Mouse (Mus musculus) stomach, embryonic 14.5 days (tissue): ENCODE results near the gene Vsnl1. TPM values are rescaled to one million over a fixed set of nuclear protein-coding genes. Genes with fewer than 3 reads are reported as not detected.

Experiments used
- ATAC-seq: fragments of 200-750 bp; cut with Nextera tagmentation; 2 replicates; pipeline ENCODE4 v1.8.0; 2017; ENCODE audit warnings: low read depth, moderate TSS enrichment; ENCODE audit not compliant: insufficient number of reproducible peaks, insufficient read depth, low FRiP score
- H3K27ac ChIP-seq: fragments of 300-500 bp; sonication (generic); 2 replicates; pipeline ENCODE4 v1.5.1; 2014; ENCODE audit warnings: mild to moderate bottlenecking, low read length, moderate library complexity, mixed read lengths
- H3K27me3 ChIP-seq: fragments of 300-500 bp; sonication (generic); 2 replicates; pipeline ENCODE4 v1.6.1; 2014; ENCODE audit warnings: low read length, control low read depth, mixed read lengths; ENCODE audit not compliant: control insufficient read depth, insufficient read depth
- H3K36me3 ChIP-seq: fragments of 300-500 bp; sonication (generic); 2 replicates; pipeline ENCODE4 v1.6.1; 2014; ENCODE audit warnings: mild to moderate bottlenecking, control low read depth, low read length, moderate library complexity, mixed read lengths; ENCODE audit not compliant: control insufficient read depth, insufficient read depth
- H3K4me1 ChIP-seq: fragments of 300-500 bp; sonication (generic); 2 replicates; pipeline ENCODE4 v1.6.1; 2014; ENCODE audit warnings: low read length, control low read depth, mixed read lengths; ENCODE audit not compliant: control insufficient read depth, insufficient read depth
- H3K4me2 ChIP-seq: fragments of 300-500 bp; sonication (generic); replicated peaks from 2 replicates; pipeline ENCODE4 v1.6.1; 2014; ENCODE audit warnings: low read depth, low read length, control low read depth
- H3K4me3 ChIP-seq: fragments of 300-500 bp; sonication (generic); 2 replicates; pipeline ENCODE4 v1.5.1; 2014; ENCODE audit warnings: low read depth, low read length, control low read depth
- H3K9ac ChIP-seq: fragments of 300-500 bp; sonication (generic); replicated peaks from 2 replicates; pipeline ENCODE4 v1.6.1; 2014; ENCODE audit warnings: low read depth, mild to moderate bottlenecking, control low read depth, low read length, moderate library complexity, mixed read lengths
- H3K9me3 ChIP-seq: fragments of 300-500 bp; sonication (generic); 2 replicates; pipeline ENCODE4 v1.6.1; 2016; ENCODE audit warnings: low read depth, low read length, control low read depth; ENCODE audit not compliant: control insufficient read depth
- WGBS: fragments of 180-500 bp; shearing (Covaris S2); extraction: QIAGEN DNeasy Blood & Tissue Kit; methylation state at CpG from one replicate; pipeline ENCODE4 v1.1.7; 2014; 5-methylcytosine and 5-hydroxymethylcytosine counted together
- polyA plus RNA-seq: library from polyadenylated mRNA; unstranded; fragments of >200 nt; fragmentation: Nextera tagmentation; extraction: Ambion mirVana; gene quantifications from 2 replicates; pipeline ENCODE4 v1.2.1, GENCODE M21; 2014

Vsnl1 gene
- polyA plus RNA-seq, 1 experiment from 2014 or later = 1.4 TPM

DNA sequence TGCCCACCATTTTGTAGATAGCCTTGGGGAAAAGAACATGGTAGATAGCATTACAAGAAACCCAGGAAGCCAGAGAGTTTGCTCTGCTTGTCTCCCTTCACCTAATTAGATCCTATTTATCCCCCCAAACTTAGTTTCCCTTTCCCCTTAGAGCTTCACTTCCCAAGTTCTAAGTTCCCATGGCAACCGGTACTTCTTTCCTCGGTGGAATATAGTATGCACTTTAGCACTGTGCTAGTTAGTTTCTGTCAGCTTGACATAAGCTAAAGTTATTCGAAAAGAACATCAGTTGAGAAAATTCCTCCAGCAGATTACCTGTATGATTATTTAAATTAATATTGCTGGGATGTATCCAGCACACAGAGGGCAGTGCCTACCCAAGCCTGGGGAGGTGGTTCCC is 109.9 kb downstream of the Vsnl1 start:
- Histone ChIP-seq H3K9me3 (no peaks in the 10 kb centered on the region), H3K27me3 (no peaks in the 10 kb centered on the region), H3K9ac (no peak overlapping the region), H3K4me3 (no peak overlapping the region), H3K4me2 (no peak overlapping the region), H3K36me3 (no peaks in the 10 kb centered on the region), H3K27ac (no peak overlapping the region), H3K4me1 (no peaks in the 10 kb centered on the region)
- no peak for ATAC-seq
- 82% methylated on average over 3 of the region's 3 CpGs for WGBS

DNA sequence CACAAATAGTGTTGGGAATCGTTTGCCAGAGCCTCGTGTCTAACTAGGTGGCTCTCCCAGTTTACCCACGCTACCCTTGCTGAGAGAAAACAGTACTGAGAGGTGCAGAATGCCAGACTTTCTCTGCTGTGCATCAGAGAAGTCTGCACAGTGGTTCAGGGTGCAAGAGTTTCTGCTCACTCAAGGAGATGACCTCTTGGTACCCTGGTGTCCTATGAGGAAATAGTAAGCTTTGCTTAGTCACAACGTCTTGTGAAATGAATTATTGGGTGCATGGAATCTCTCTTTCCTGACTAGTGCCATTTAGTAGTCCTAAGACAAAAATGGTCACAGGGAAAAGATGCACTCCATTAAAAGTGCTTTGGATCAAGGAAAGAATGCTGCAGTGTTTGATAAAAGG is 111.9 kb downstream of the Vsnl1 start:
- Histone ChIP-seq H3K36me3 (no peaks in the 10 kb centered on the region), H3K4me1 (no peaks in the 10 kb centered on the region), H3K9ac (no peak overlapping the region), H3K4me2 (no peak overlapping the region), H3K4me3 (no peak overlapping the region), H3K9me3 (no peaks in the 10 kb centered on the region), H3K27ac (no peak overlapping the region), H3K27me3 (no peaks in the 10 kb centered on the region)
- WGBS = 35% methylated on average over 4 of the region's 4 CpGs
- no peak for ATAC-seq

DNA sequence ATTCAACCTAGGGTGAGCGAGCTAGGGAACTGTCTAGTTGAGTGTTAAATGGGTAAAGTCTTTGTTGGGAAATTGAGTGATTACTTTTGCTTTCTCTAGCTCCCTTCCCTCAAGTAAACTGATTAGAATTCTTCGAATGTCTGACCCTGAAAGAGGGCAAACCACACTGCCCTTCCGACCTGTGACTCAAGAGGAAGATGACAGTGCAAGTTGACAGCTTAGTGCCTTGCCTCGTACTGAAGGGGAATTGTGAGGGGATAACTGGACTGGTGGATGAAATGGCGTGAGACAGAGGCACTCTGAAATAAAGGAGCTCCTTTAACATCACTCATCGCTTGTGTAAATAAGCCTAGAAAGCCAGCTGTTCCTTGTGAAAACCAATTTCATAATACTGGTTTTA is 118.7 kb downstream of the Vsnl1 start:
- H3K9ac ChIP-seq = no peak overlapping the region
- no peaks in the 10 kb centered on the region for H3K27me3 ChIP-seq
- no peak overlapping the region for H3K4me2 ChIP-seq
- no peak overlapping the region for H3K4me3 ChIP-seq
- H3K9me3 ChIP-seq = no peaks in the 10 kb centered on the region
- no peaks in the 10 kb centered on the region for H3K4me1 ChIP-seq
- WGBS = 29% methylated on average over 6 of the region's 6 CpGs
- peaks cover 34% of the 10 kb centered on the region for H3K36me3 ChIP-seq
- H3K27ac ChIP-seq = no peak overlapping the region
- ATAC-seq = no peak

DNA sequence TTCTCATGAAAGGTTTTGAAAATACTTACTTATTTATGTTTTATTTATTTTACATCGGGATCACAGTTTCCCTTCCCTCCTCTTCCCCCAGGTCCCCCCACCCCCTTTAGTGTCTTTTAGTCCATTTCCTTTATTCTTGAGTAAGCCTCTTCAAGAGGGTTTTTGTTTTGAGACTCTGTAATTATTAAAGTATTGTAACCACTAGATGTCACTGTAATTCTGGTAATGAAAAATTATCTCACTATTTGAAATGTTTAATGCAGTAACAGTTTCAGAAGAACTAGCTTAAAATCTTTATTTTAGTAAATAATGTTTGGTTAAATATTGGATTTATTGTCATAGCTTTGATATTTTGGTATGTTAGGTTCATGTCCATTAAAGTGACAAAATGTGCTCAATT is 122.6 kb downstream of the Vsnl1 start:
- no peaks in the 10 kb centered on the region for H3K9me3 ChIP-seq

DNA sequence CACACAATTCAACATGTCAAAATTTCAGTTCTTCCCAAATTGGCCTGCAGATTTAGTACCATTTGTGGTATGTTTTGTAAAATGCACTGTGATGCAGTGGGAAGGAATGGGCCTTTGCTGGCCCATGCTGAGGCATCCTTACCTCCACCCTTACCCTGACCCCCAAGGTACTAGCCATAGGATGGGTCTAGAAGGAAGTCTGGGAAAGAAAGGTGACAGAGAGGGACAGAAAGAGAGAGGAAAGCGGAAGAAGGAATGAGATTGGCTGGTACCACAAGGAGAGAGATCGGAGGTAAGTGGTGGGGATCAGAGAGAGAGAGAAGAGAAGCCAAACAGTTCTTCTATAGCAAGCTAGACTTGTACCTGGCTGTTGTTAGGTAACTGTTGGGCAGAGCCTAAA is 125.3 kb downstream of the Vsnl1 start:
- Histone ChIP-seq H3K9ac (no peak overlapping the region), H3K9me3 (no peaks in the 10 kb centered on the region), H3K4me2 (no peak overlapping the region), H3K4me1 (no peaks in the 10 kb centered on the region), H3K27ac (no peak overlapping the region), H3K36me3 (peaks cover 32% of the 10 kb centered on the region), H3K4me3 (no peak overlapping the region), H3K27me3 (no peaks in the 10 kb centered on the region)
- no peak for ATAC-seq
- WGBS = 96% methylated on average over 2 of the region's 2 CpGs

More for the DNA sequence above, 122.6 kb downstream of the Vsnl1 start:
- Histone ChIP-seq H3K9ac (no peak overlapping the region), H3K4me2 (no peak overlapping the region), H3K27ac (no peak overlapping the region), H3K4me1 (no peaks in the 10 kb centered on the region), H3K27me3 (no peaks in the 10 kb centered on the region), H3K36me3 (peaks cover 34% of the 10 kb centered on the region), H3K4me3 (no peak overlapping the region)
- no peak for ATAC-seq
- 62% methylated on average over 1 of the region's 1 CpGs for WGBS

DNA sequence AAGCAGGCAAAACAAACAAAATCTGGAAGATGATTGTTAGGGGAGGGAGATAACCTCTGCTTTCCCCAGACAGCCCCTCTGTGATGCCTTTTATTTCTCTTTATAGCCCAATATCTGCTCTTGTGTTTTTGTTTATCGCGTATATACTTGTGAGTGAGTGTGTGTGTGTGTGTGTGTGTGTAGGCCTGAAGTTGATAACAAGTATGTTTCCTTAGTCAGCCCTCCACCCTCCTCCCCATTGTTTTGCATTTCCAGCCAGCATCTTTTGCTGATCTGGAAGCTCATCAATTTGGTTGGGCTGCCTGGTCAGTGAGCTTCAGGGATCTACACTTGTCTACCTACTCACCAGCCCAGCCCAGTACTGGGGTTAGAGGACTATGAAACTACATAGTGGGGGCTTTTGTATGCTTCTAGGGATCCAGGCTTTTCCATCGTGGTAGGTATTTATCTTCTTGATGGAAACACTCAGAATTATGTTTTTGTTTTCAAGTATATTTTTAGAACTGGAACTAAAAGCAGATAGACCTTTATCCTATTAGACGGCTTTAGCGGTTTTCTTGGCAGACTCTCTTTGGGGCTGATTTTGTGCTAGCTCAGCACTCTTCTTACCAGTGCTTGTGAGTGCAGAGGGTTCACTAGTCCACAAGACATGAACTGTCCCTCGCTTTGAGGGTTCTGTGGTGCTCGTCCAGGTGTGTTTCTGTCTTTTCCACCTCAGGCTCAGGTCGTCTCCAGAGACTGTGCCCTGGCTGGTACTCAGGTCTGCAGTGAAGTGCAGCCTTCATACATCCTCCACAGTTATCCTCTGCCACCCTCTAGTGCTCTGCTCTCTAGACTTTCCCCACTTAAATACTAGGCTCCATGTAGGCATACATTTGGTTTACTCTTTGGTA is 129.4 kb downstream of the Vsnl1 start:
- Histone ChIP-seq H3K36me3 (peaks cover 32% of the 10 kb centered on the region), H3K4me2 (no peak overlapping the region), H3K4me3 (no peak overlapping the region), H3K4me1 (no peaks in the 10 kb centered on the region), H3K27me3 (no peaks in the 10 kb centered on the region), H3K9me3 (no peaks in the 10 kb centered on the region), H3K27ac (no peak overlapping the region), H3K9ac (no peak overlapping the region)
- ATAC-seq = no peak
- 94% methylated on average over 8 of the region's 8 CpGs for WGBS

DNA sequence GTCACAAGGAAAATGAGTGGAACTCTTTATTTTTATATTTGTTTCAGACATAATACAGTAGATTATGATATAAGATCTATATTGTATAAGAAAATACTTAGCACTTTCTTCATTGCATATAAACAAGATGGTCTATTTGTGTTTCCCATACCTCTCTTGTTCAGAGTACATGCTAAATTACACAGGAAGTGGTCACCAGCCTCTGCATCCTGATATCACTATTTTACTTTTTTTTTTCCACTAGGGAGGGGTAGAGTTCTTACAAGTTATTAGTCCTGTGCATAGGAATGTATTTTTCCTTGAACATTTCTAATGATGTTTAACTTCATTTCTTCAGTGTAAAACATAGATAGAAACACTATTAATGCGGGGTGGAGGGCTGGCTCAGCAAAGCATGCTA is 135.6 kb downstream of the Vsnl1 start:
- Histone ChIP-seq H3K4me1 (no peaks in the 10 kb centered on the region), H3K36me3 (peaks cover 54% of the 10 kb centered on the region), H3K27ac (no peak overlapping the region), H3K9ac (no peak overlapping the region), H3K4me3 (no peak overlapping the region), H3K9me3 (no peaks in the 10 kb centered on the region), H3K27me3 (no peaks in the 10 kb centered on the region), H3K4me2 (no peak overlapping the region)
- 91% methylated on average over 1 of the region's 1 CpGs for WGBS
- no peak for ATAC-seq

DNA sequence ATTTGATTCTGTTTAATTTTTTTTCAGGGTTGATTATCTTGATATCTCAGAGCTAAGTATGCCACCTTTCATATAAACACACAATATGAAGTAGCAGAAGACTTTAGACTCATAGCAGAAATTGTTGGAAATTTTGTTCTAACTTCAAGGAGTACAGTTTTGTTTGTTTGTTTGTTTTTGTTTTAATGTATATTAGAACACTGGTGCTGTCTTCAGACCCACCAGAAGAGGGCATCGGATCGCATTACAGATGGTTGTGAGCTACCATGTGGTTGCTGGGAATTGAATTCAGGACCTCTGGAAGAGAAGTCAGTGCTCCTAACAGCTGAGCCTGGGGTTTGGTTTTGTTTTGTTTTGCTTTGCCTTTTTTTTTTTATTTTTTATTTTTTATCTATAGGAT is 150.0 kb downstream of the Vsnl1 start:
- 92% methylated on average over 2 of the region's 2 CpGs for WGBS
- ATAC-seq = no peak
- Histone ChIP-seq H3K27me3 (no peaks in the 10 kb centered on the region), H3K4me3 (no peak overlapping the region), H3K9ac (no peak overlapping the region), H3K27ac (no peak overlapping the region), H3K4me1 (no peaks in the 10 kb centered on the region), H3K4me2 (no peak overlapping the region), H3K36me3 (peaks cover 60% of the 10 kb centered on the region), H3K9me3 (no peaks in the 10 kb centered on the region)

DNA sequence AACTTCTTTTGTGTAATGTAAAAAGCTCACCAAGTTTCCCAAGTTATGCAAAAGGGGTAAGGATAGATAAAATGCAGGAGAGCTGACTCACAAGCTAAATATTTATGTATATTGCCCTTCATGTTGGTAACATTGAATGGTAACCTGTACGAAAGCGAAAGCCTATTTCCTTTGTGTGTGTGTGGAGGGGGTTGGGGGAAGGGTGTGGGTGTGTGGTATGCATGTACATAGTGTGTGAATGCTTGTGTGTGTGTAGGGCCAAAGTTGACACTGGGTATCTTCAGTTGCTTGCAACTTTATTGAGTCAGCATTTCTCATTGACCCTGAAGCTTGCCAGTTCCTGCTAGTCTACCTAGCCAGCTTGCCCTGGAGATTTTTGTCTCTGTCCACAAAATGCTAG is 154.8 kb downstream of the Vsnl1 start:
- WGBS = 87% methylated on average over 2 of the region's 2 CpGs
- Histone ChIP-seq H3K36me3 (peaks cover 59% of the 10 kb centered on the region), H3K9me3 (no peaks in the 10 kb centered on the region), H3K4me1 (no peaks in the 10 kb centered on the region), H3K4me2 (no peak overlapping the region), H3K9ac (no peak overlapping the region), H3K4me3 (no peak overlapping the region), H3K27ac (no peak overlapping the region), H3K27me3 (no peaks in the 10 kb centered on the region)
- no peak for ATAC-seq
